Mouse (Mus musculus) forebrain, embryonic 16.5 days (tissue): Measurements from ENCODE around the gene Acat1. TPM values are rescaled to one million over a fixed set of nuclear protein-coding genes. Genes with fewer than 3 reads are reported as not detected.

Experiments
- ATAC-seq: fragments of 200-750 bp; cut with Nextera tagmentation; 2 replicates; pipeline ENCODE4 v1.8.0; 2017; ENCODE audit warnings: mild to moderate bottlenecking, moderate library complexity
- H3K27ac ChIP-seq: fragments of 300-500 bp; sonication (generic); 2 replicates; pipeline ENCODE4 v1.5.1; 2014; ENCODE audit warnings: low read length, control low read depth
- H3K27me3 ChIP-seq: fragments of 300-500 bp; sonication (generic); replicated peaks from 2 replicates; pipeline ENCODE4 v1.6.1; 2014; ENCODE audit warnings: low read length; ENCODE audit not compliant: control insufficient read depth, insufficient read depth
- H3K36me3 ChIP-seq: fragments of 300-500 bp; sonication (generic); 2 replicates; pipeline ENCODE4 v1.6.1; 2014; ENCODE audit not compliant: control insufficient read depth, insufficient read depth
- H3K4me1 ChIP-seq: fragments of 300-500 bp; sonication (generic); replicated peaks from 2 replicates; pipeline ENCODE4 v1.6.1; 2014; ENCODE audit warnings: low read length; ENCODE audit not compliant: control insufficient read depth, insufficient read depth
- H3K4me2 ChIP-seq: fragments of 300-500 bp; sonication (generic); 2 replicates; pipeline ENCODE4 v1.6.1; 2014; ENCODE audit warnings: mild to moderate bottlenecking, low read length, control low read depth
- H3K4me3 ChIP-seq: fragments of 300-500 bp; sonication (generic); replicated peaks from 2 replicates; pipeline ENCODE4 v1.5.1; 2014; ENCODE audit warnings: mild to moderate bottlenecking, low read length, control low read depth
- H3K9ac ChIP-seq: fragments of 300-500 bp; sonication (generic); replicated peaks from 2 replicates; pipeline ENCODE4 v1.6.1; 2014; ENCODE audit warnings: low read depth, low read length, control low read depth
- H3K9me3 ChIP-seq: fragments of 300-500 bp; sonication (generic); 2 replicates; pipeline ENCODE4 v1.6.1; 2016; ENCODE audit warnings: low read length; ENCODE audit not compliant: control insufficient read depth
- WGBS: fragments of 180-500 bp; shearing (Covaris S2); extraction: QIAGEN DNeasy Blood & Tissue Kit; methylation state at CpG from one replicate; pipeline ENCODE4 v1.1.7; 2014; 5-methylcytosine and 5-hydroxymethylcytosine counted together
- polyA plus RNA-seq: library from polyadenylated mRNA; unstranded; fragments of >200 nt; fragmentation: Nextera tagmentation; extraction: Ambion mirVana; gene quantifications from 2 replicates; pipeline ENCODE4 v1.2.1, GENCODE M21; 2015

The Acat1 gene
- polyA plus RNA-seq: 187 and 191 TPM in 2 replicates

DNA sequence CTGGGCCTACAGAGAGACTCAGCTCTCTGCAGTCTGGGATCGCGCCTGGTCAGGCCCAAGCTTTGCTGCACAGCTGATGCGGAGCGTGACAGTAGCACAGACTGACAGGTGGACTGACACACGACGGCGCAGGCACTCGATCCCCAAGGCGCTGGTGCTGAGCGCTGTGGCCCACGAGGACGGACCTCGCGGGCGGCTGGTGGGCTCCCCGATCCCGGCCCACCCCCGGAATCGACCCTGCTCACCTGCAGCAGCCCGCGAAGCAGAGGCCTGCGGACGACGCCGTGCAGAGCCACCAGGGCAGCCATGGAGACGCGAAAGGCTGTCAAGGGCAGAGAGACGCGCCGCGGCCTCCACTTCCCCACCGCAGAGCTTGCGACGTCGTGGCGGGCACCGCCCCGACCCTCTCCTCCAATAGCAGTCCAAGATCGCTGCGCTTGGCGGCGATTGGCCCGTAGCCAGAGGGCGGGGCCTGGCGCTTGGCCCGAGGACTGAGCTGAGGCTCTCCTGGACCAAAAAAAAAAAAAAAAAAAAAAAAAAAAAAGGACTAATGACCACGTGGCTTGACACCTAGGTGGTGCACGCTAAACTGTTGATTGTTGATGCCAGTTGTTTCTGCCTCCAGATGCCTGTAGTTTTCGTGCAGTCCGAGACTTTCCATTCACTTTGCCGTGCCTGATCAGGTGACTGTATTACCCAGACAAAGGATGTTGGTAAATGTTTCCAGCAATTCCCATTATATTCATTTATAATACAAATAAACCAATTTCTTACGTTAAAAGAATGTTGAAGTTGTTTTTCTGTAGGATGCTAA is at the start of gene Acat1:
Acat1 (minus strand) TSS at position 415 of the 814 bp plus-strand sequence.
- peak; percentile 99 for ATAC-seq
- H3K9ac ChIP-seq: peak within 1 kb of the TSS; percentile 97
- WGBS: 2% methylated on average over 51 of the region's 52 CpGs
- H3K9me3 ChIP-seq: no peaks in the 10 kb centered on the region
- H3K4me2 ChIP-seq: peak within 1 kb of the TSS; percentile 72
- peak within 1 kb of the TSS; percentile 84 for H3K27ac ChIP-seq
- peaks cover 14% of the 10 kb centered on the region for H3K4me1 ChIP-seq
- peak within 1 kb of the TSS; percentile 91 for H3K4me3 ChIP-seq
- no peaks in the 10 kb centered on the region for H3K36me3 ChIP-seq
- no peaks in the 10 kb centered on the region for H3K27me3 ChIP-seq

- Histone ChIP-seq H3K9me3 (no peaks in the 10 kb centered on the region), H3K4me3 (no peak overlapping the region), H3K4me2 (no peak overlapping the region), H3K27ac (no peak overlapping the region), H3K9ac (no peak overlapping the region), H3K4me1 (no peaks in the 10 kb centered on the region), H3K27me3 (no peaks in the 10 kb centered on the region), H3K36me3 (peaks cover 39% of the 10 kb centered on the region)
- 90% methylated on average over 6 of the region's 6 CpGs for WGBS
- ATAC-seq: no peak
These were observed 24.6 kb upstream of the Acat1 start for GRCm38 (mm10) chr9:53634796-53635195.

GRCm38 (mm10) chr9:53615246-53615645 is 5.1 kb upstream of the Acat1 start:
- Histone ChIP-seq H3K9ac (no peak overlapping the region), H3K27me3 (no peaks in the 10 kb centered on the region), H3K36me3 (peaks cover 12% of the 10 kb centered on the region), H3K4me3 (no peak overlapping the region), H3K27ac (no peak overlapping the region), H3K4me2 (no peak overlapping the region), H3K9me3 (no peaks in the 10 kb centered on the region), H3K4me1 (no peaks in the 10 kb centered on the region)
- no peak for ATAC-seq
- 87% methylated on average over 8 of the region's 8 CpGs for WGBS

DNA sequence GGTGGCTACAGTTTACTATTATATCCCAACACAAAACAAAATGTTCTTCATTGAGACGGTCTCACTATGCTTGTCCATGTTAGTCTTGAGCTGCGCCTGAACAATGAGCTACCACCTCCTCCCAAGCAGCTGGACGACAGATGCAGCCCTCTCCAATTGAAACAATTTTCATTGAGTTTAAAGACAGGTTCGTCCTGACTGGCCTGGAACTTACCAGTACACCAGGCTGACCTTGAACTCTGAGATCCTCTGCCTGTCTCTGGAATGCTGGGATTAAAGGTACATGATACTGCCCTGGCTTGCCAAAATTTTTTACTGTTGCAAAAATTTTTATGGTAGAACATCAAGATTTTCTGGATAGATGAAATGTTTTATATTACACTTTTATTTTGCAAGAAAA is 4.1 kb upstream of the Acat1 start:
- Histone ChIP-seq H3K9me3 (no peaks in the 10 kb centered on the region), H3K4me2 (no peak overlapping the region), H3K4me3 (no peak overlapping the region), H3K27me3 (no peaks in the 10 kb centered on the region), H3K36me3 (peaks cover 8% of the 10 kb centered on the region), H3K4me1 (peaks cover 4% of the 10 kb centered on the region), H3K27ac (no peak overlapping the region), H3K9ac (no peak overlapping the region)
- ATAC-seq: no peak
- WGBS: 81% methylated on average over 4 of the region's 4 CpGs

DNA sequence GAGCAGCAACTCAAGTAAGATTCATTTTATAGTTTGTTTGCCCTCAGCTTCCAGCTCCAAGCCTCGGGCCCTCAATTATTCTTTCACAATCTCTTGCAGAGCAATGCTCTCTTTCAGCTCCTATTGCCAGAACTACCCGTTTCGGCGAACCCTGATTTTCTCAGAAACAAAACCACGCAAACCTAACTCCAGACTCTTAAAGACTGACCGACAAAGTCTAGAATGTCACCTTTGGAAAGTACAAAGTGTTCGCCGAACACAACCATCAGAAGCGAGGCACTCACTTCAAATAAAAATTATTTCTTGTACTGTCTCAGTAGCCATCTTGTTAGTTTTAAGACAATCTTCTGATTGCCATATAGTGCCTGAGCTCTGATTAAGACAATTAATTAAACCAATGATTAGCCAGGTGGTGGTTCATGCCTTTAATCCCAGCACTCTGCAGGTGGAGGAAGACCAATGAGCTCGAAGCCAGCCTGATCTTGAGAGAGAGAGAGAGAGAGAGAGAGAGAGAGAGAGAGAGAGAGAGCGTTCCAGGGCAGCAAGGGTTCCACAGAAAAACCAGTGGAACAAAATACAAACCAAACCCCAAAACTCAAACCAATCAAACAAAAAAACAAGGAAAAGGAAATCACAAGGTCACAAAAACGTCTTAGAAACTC is 745 bp downstream of the Acat1 start:
- no peaks in the 10 kb centered on the region for H3K36me3 ChIP-seq
- H3K4me2 ChIP-seq: peak overlapping the region; percentile 72
- no peaks in the 10 kb centered on the region for H3K27me3 ChIP-seq
- H3K27ac ChIP-seq: peak overlapping the region; percentile 84
- H3K4me1 ChIP-seq: peaks cover 17% of the 10 kb centered on the region
- H3K9me3 ChIP-seq: no peaks in the 10 kb centered on the region
- 70% methylated on average over 12 of the region's 12 CpGs for WGBS
- peak overlapping the region; percentile 97 for H3K9ac ChIP-seq
- peak overlapping the region; percentile 91 for H3K4me3 ChIP-seq
- ATAC-seq: peak; percentile 15; the same call in 1 of the 2 replicates

- 92% methylated on average over 4 of the region's 4 CpGs for WGBS
- no peak overlapping the region for H3K4me3 ChIP-seq
- H3K27ac ChIP-seq: no peak overlapping the region
These were observed 2.4 kb downstream of the Acat1 start for GRCm38 (mm10) chr9:53607816-53608215.

GRCm38 (mm10) chr9:53607192-53607591 is 3.0 kb downstream of the Acat1 start:
- Histone ChIP-seq H3K4me2 (no peak overlapping the region), H3K4me1 (peaks cover 17% of the 10 kb centered on the region), H3K9ac (no peak overlapping the region), H3K27me3 (no peaks in the 10 kb centered on the region), H3K36me3 (peaks cover 2% of the 10 kb centered on the region; the same call in 1 of the 2 replicates), H3K27ac (no peak overlapping the region), H3K9me3 (no peaks in the 10 kb centered on the region), H3K4me3 (no peak overlapping the region)
- no peak for ATAC-seq
- WGBS: 93% methylated on average over 3 of the region's 3 CpGs

More at GRCm38 (mm10) chr9:53607816-53608215, 2.4 kb downstream of the Acat1 start:
- Histone ChIP-seq H3K4me2 (no peak overlapping the region), H3K9ac (no peak overlapping the region), H3K4me1 (peaks cover 17% of the 10 kb centered on the region), H3K27me3 (no peaks in the 10 kb centered on the region), H3K9me3 (no peaks in the 10 kb centered on the region), H3K36me3 (peaks cover 2% of the 10 kb centered on the region; the same call in 1 of the 2 replicates)
- ATAC-seq: no peak

DNA sequence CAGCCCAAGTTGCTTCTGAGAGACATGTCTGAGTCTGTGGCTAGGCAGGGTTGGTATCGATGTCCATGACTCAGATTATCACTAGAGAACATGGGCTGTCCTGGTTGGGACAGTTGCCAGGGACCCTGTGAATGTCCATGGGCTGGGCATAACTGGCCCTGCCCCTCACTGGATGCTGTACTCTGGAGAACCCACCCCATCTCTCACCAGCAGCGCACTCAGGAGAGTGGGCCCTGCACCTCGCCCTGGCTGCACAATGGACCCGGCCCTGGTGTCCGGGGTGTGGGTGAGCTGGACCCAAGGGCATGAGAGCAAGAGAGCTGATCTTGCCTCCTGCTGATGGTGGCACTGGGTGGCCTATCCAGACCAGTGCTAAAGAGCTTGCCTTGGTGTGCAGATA is 5.2 kb downstream of the Acat1 start:
- ATAC-seq: no peak
- 92% methylated on average over 5 of the region's 5 CpGs for WGBS
- Histone ChIP-seq H3K36me3 (peaks cover 2% of the 10 kb centered on the region; the same call in 1 of the 2 replicates), H3K4me3 (no peak overlapping the region), H3K27ac (no peak overlapping the region), H3K27me3 (no peaks in the 10 kb centered on the region), H3K4me1 (peaks cover 17% of the 10 kb centered on the region), H3K9me3 (no peaks in the 10 kb centered on the region), H3K4me2 (no peak overlapping the region), H3K9ac (no peak overlapping the region)

- no peak overlapping the region for H3K9ac ChIP-seq
- H3K36me3 ChIP-seq: peaks cover 2% of the 10 kb centered on the region; the same call in 1 of the 2 replicates
- H3K4me1 ChIP-seq: peaks cover 9% of the 10 kb centered on the region
- no peak for ATAC-seq
- H3K27me3 ChIP-seq: no peaks in the 10 kb centered on the region
- H3K4me2 ChIP-seq: no peak overlapping the region
- H3K4me3 ChIP-seq: no peak overlapping the region
- WGBS: 93% methylated on average over 3 of the region's 3 CpGs
- no peaks in the 10 kb centered on the region for H3K9me3 ChIP-seq
- no peak overlapping the region for H3K27ac ChIP-seq
These were observed 6.3 kb downstream of the Acat1 start for GRCm38 (mm10) chr9:53603849-53604248.
